Mouse (Mus musculus): ENCODE data around the gene Manf. TPM values are rescaled to one million over a fixed set of nuclear protein-coding genes. Genes with fewer than 3 reads are reported as not detected.

The Manf gene
- total and polyA plus RNA-seq, 3 experiments, result 181 to 358 (median 292) TPM

DNA sequence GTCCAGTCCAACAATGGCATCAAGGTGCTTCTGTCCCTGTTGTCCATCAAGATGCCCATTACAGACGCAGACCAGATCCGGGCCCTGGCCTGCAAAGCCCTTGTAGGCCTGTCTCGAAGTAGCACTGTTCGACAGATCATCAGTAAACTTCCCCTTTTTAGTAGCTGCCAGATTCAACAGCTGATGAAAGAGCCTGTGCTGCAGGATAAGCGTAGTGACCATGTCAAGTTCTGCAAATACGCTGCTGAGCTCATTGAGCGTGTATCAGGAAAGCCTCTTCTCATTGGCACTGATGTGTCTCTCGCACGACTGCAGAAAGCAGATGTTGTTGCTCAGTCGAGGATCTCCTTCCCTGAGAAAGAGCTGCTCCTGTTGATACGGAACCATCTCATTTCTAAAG is 33.7 kb downstream of the Manf start:
- H3K9ac ChIP-seq (ENCODE audit: insufficient read depth, low read depth), result no peak overlapping the region

DNA sequence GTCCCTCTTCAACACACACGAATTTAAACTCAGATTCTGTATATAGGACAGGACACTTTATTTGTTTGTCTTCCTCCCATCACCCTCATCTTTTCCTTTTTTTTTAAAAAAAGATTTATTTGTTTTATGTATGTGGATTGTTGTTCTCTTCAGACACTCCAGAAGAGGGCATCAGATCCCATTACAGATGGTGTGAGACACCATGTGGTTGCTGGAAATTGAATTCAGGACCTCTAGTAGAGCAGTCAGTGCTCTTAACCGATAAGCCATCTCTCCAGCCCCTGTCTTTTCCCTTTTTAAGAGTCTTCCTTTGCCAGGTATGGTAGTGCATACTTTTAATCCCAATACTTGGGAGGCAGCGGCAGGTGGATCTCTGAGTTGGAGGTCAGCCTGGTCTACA is 35.1 kb downstream of the Manf start:
- H3K27me3 ChIP-seq (replicated peaks), result no peaks in the 10 kb centered on the region
- H3K4me2 ChIP-seq (ENCODE audit: insufficient read depth, low read depth, poor library complexity, severe bottlenecking), result no peak overlapping the region
- H3K36me3 ChIP-seq (replicated peaks in 1 of 2; ENCODE audit: control insufficient read depth in 1 of 2, insufficient read depth in 1 of 2, low read length in 1 of 2), result peaks cover 46 to 94% of the 10 kb centered on the region in 2 experiments
- no peak overlapping the region for H3K9ac ChIP-seq (ENCODE audit: insufficient read depth, low read depth)
- no peaks in the 10 kb centered on the region; the same call in 1 of the 2 replicates for H3K79me2 ChIP-seq (replicated peaks; ENCODE audit: control insufficient read depth, extremely low read depth, insufficient read depth, poor library complexity, severe bottlenecking)
- TF ChIP-seq ZC3H11A (IDR thresholded peaks at IDR 0.05; ENCODE audit: low read depth, low read length), result no peak
- TF ChIP-seq CTCF (conservative IDR thresholded peaks at IDR 0.05 in 1 of 2, IDR thresholded peaks at IDR 0.05 in 1 of 2; ENCODE audit: low read depth in 2 of 2, low read length in 2 of 2), result no peak
- TF ChIP-seq USF1 (IDR thresholded peaks at IDR 0.05; ENCODE audit: low read depth, low read length), result no peak
- TF ChIP-seq KAT2A (IDR thresholded peaks at IDR 0.05; ENCODE audit: insufficient replicate concordance, low read length), result no peak
- no peak for TF ChIP-seq JUND (conservative IDR thresholded peaks at IDR 0.05; ENCODE audit: low read depth, low read length)
- no peak for TF ChIP-seq IRF4 (IDR thresholded peaks at IDR 0.05; ENCODE audit: low read depth, low read length)
- no peak for TF ChIP-seq BHLHE40 (IDR thresholded peaks at IDR 0.05; ENCODE audit: low read depth, low read length)
- TF ChIP-seq RCOR1 (conservative IDR thresholded peaks at IDR 0.05; ENCODE audit: low read depth, low read length), result no peak
- TF ChIP-seq CHD2 (IDR thresholded peaks at IDR 0.05; ENCODE audit: low read length), result no peak
- no peak for TF ChIP-seq MAFK (IDR thresholded peaks at IDR 0.05; ENCODE audit: insufficient replicate concordance, low read length)
- TF ChIP-seq ZMIZ1 (IDR thresholded peaks at IDR 0.05; ENCODE audit: low read depth, low read length), result no peak
- no peak for TF ChIP-seq ELF1 (IDR thresholded peaks at IDR 0.05; ENCODE audit: low read depth, low read length)
- no peak for TF ChIP-seq HCFC1 (IDR thresholded peaks at IDR 0.05; ENCODE audit: low read depth, low read length)
- TF ChIP-seq MXI1 (IDR thresholded peaks at IDR 0.05; ENCODE audit: low read depth, low read length), result no peak
- TF ChIP-seq JUN (IDR thresholded peaks at IDR 0.05; ENCODE audit: insufficient read depth, low read depth, low read length), result no peak
- TF ChIP-seq TBP (conservative IDR thresholded peaks at IDR 0.05; ENCODE audit: low read depth, low read length), result no peak
- dilution Hi-C loops (cut with MboI; ENCODE audit: extremely low pct_ligation_motif_present, extremely low pct_unique_long_range_greater_than_20kb, low sequenced_read_pairs), result no loop called here
- no peaks in the 10 kb centered on the region for H3K4me1 ChIP-seq (ENCODE audit: control insufficient read depth in 1 of 2, insufficient read depth in 2 of 2)
- DNase-seq (ENCODE audit: extremely low read depth), result no peak
- no peak overlapping the region for H3K4me3 ChIP-seq (replicated peaks in 1 of 3; ENCODE audit: low read depth in 2 of 3, low read length in 2 of 3, poor library complexity in 1 of 3)
- in situ Hi-C loops (cut with MboI; ENCODE audit: low pct_ligation_motif_present, low pct_unique_long_range_greater_than_20kb, low sequenced_read_pairs), result no loop called here
- no peaks in the 10 kb centered on the region for H3K9me3 ChIP-seq (replicated peaks; ENCODE audit: low read length)
- no peak overlapping the region for H3K27ac ChIP-seq (ENCODE audit: insufficient read depth, low read depth)

More for the DNA sequence above, 33.7 kb downstream of the Manf start:
- peaks cover 48 to 90% of the 10 kb centered on the region in 2 experiments for H3K36me3 ChIP-seq (replicated peaks in 1 of 2; ENCODE audit: control insufficient read depth in 1 of 2, insufficient read depth in 1 of 2, low read length in 1 of 2)
- no peak for DNase-seq (ENCODE audit: extremely low read depth)
- H3K4me1 ChIP-seq (ENCODE audit: control insufficient read depth in 1 of 2, insufficient read depth in 2 of 2), result no peaks in the 10 kb centered on the region
- in situ Hi-C loops (cut with MboI; ENCODE audit: low pct_ligation_motif_present, low pct_unique_long_range_greater_than_20kb, low sequenced_read_pairs) (no loop called here), dilution Hi-C loops (cut with MboI; ENCODE audit: extremely low pct_ligation_motif_present, extremely low pct_unique_long_range_greater_than_20kb, low sequenced_read_pairs) (no loop called here)
- H3K4me2 ChIP-seq (ENCODE audit: insufficient read depth, low read depth, poor library complexity, severe bottlenecking), result no peak overlapping the region
- no peak overlapping the region for H3K4me3 ChIP-seq (replicated peaks in 1 of 3; ENCODE audit: low read depth in 2 of 3, low read length in 2 of 3, poor library complexity in 1 of 3)
- no peaks in the 10 kb centered on the region for H3K9me3 ChIP-seq (replicated peaks; ENCODE audit: low read length)
- no peak overlapping the region for H3K27ac ChIP-seq (ENCODE audit: insufficient read depth, low read depth)
- no peak for TF ChIP-seq KAT2A (IDR thresholded peaks at IDR 0.05; ENCODE audit: insufficient replicate concordance, low read length)
- TF ChIP-seq ZC3H11A (IDR thresholded peaks at IDR 0.05; ENCODE audit: low read depth, low read length), result no peak
- TF ChIP-seq MAX (IDR thresholded peaks at IDR 0.05; ENCODE audit: low read length), result no peak
- TF ChIP-seq ZKSCAN1 (IDR thresholded peaks at IDR 0.05; ENCODE audit: borderline replicate concordance, low read depth, low read length), result no peak
- no peaks in the 10 kb centered on the region for H3K79me2 ChIP-seq (replicated peaks; ENCODE audit: control insufficient read depth, extremely low read depth, insufficient read depth, poor library complexity, severe bottlenecking)
- no peaks in the 10 kb centered on the region for H3K27me3 ChIP-seq (replicated peaks)

Data from CH12.LX (cell line).